Mouse (Mus musculus): ENCODE results near the gene Bap1. TPM values are rescaled to one million over a fixed set of nuclear protein-coding genes. Genes with fewer than 3 reads are reported as not detected.

The Bap1 gene
- polyA plus RNA-seq, 1 experiment from 2014 or later = 78.9 TPM

DNA sequence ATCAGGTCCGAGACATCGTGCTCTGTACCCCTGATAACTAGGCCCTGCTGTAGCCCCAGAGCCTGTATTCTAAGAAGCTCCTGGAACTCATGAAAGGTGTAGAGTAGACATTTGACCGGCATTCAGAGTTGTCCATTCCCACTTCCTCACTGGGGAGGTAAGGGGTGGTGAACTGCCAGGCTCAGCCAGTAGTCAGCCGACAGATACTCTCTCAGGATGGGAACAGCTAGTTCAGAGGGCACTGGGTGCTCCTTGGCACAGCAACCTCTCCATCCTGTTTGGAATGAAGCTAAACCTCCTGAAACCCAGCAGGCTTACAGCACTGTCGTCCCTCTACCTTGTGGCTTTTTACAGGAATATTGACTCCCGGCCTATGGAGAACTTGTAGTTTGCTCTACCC, 39.4 kb upstream of the Bap1 start:
- H3K9ac ChIP-seq (ENCODE audit: low read length) = no peak overlapping the region
- DNase-seq (ENCODE audit: low spot score) (no peak), ATAC-seq (replicated peaks; ENCODE audit: low FRiP score, low TSS enrichment, low read depth) (no peak)
- no peaks in the 10 kb centered on the region for H3K9me3 ChIP-seq (ENCODE audit: control insufficient read depth, low read length)
- peaks cover 3% of the 10 kb centered on the region for H3K4me1 ChIP-seq (replicated peaks; ENCODE audit: control insufficient read depth, insufficient read depth, low read length)
- no peaks in the 10 kb centered on the region for H3K27me3 ChIP-seq (replicated peaks; ENCODE audit: control insufficient read depth, insufficient read depth, low read length)
- WGBS = 89% methylated on average over 6 of the region's 6 CpGs
- no peak overlapping the region for H3K4me3 ChIP-seq (ENCODE audit: low read depth, low read length)
- H3K4me2 ChIP-seq (ENCODE audit: low read length) = no peak overlapping the region
- H3K36me3 ChIP-seq (ENCODE audit: control insufficient read depth, insufficient read depth, low read length) = no peaks in the 10 kb centered on the region
- H3K27ac ChIP-seq (ENCODE audit: low read depth) = no peak overlapping the region

DNA sequence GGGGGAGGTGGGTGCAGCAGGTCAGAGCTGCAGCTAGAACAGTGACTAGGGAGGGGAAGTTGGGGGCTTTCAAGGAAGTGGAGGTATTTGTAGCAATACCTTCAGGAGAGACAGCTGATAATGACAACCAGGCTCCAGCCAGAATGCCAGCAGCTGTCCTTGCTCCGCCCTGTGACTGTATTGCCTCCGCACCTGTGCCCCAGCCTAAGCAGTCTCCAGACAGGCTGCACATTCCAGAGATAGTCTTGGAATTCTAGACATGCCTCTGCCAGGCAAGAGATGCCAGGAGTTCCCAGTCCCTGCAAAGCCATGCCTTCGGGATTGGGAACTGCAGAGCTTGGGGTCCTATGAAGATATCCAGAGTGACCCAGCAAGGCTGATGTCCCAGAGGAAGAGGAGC, 38.8 kb upstream of the Bap1 start:
- Histone ChIP-seq H3K9me3 (ENCODE audit: control insufficient read depth, low read length) (no peaks in the 10 kb centered on the region), H3K4me3 (ENCODE audit: low read depth, low read length) (no peak overlapping the region), H3K27ac (ENCODE audit: low read depth) (no peak overlapping the region), H3K4me1 (replicated peaks; ENCODE audit: control insufficient read depth, insufficient read depth, low read length) (no peaks in the 10 kb centered on the region; the same call in 1 of the 2 replicates), H3K9ac (ENCODE audit: low read length) (no peak overlapping the region), H3K27me3 (replicated peaks; ENCODE audit: control insufficient read depth, insufficient read depth, low read length) (no peaks in the 10 kb centered on the region), H3K36me3 (ENCODE audit: control insufficient read depth, insufficient read depth, low read length) (no peaks in the 10 kb centered on the region), H3K4me2 (ENCODE audit: low read length) (no peak overlapping the region)
- no peak for DNase-seq (ENCODE audit: low spot score)
- WGBS = 60% methylated on average over 3 of the region's 3 CpGs
- ATAC-seq (replicated peaks; ENCODE audit: low FRiP score, low TSS enrichment, low read depth) = no peak

DNA sequence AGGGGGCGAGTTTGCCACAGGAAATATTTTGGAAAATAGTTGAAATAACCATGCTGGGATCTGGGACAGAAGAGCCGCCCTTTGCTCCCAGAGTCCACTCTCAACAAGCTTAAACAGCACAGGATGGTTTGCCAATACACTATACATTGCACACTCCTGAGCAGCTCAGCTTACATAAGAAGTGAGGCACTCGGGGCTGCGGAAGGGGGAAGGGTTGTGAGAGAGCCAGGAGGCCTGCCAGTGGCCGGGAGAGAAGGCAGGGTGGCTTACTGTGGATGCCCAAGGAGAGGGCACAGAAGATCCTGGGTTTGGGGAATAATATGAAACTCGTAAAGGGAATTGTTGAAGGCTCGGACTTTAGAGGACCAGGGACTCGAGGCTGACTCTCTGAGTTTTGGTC, 37.4 kb upstream of the Bap1 start:
- Histone ChIP-seq H3K27ac (ENCODE audit: low read depth) (no peak overlapping the region), H3K9me3 (ENCODE audit: control insufficient read depth, low read length) (no peaks in the 10 kb centered on the region), H3K9ac (ENCODE audit: low read length) (no peak overlapping the region), H3K4me2 (ENCODE audit: low read length) (no peak overlapping the region), H3K36me3 (ENCODE audit: control insufficient read depth, insufficient read depth, low read length) (no peaks in the 10 kb centered on the region), H3K27me3 (replicated peaks; ENCODE audit: control insufficient read depth, insufficient read depth, low read length) (no peaks in the 10 kb centered on the region), H3K4me1 (replicated peaks; ENCODE audit: control insufficient read depth, insufficient read depth, low read length) (no peaks in the 10 kb centered on the region; the same call in 1 of the 2 replicates), H3K4me3 (ENCODE audit: low read depth, low read length) (no peak overlapping the region)
- no peak for DNase-seq (ENCODE audit: low spot score)
- 63% methylated on average over 8 of the region's 8 CpGs for WGBS
- ATAC-seq (replicated peaks; ENCODE audit: low FRiP score, low TSS enrichment, low read depth) = no peak

DNA sequence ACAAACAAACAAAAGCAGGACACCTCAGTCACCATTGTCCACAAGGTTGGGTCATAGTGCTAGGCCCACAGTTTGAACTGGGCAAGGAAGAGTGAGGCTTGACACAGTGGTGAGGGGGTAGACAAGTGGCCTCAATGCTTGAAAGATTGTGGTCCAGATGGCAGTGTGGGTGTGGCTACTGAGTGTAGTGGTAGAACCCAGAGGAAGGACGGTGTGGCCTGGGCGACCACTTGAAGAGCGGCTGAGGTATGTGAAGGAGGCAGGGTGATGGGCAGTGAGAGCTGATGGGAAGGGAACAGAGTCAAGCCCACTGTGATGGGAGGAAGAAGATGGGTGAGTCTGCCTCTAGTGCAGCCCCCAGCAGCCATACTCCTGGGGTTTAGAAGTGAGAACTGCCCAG, 36.6 kb upstream of the Bap1 start:
- no peak overlapping the region for H3K9ac ChIP-seq (ENCODE audit: low read length)
- H3K36me3 ChIP-seq (ENCODE audit: control insufficient read depth, insufficient read depth, low read length) = no peaks in the 10 kb centered on the region
- no peaks in the 10 kb centered on the region; the same call in 1 of the 2 replicates for H3K4me1 ChIP-seq (replicated peaks; ENCODE audit: control insufficient read depth, insufficient read depth, low read length)
- ATAC-seq (replicated peaks; ENCODE audit: low FRiP score, low TSS enrichment, low read depth) (no peak), DNase-seq (ENCODE audit: low spot score) (no peak)
- WGBS = 86% methylated on average over 3 of the region's 3 CpGs
- no peak overlapping the region for H3K4me3 ChIP-seq (ENCODE audit: low read depth, low read length)
- H3K4me2 ChIP-seq (ENCODE audit: low read length) = no peak overlapping the region
- H3K27me3 ChIP-seq (replicated peaks; ENCODE audit: control insufficient read depth, insufficient read depth, low read length) = no peaks in the 10 kb centered on the region
- H3K27ac ChIP-seq (ENCODE audit: low read depth) = no peak overlapping the region
- H3K9me3 ChIP-seq (ENCODE audit: control insufficient read depth, low read length) = no peaks in the 10 kb centered on the region

DNA sequence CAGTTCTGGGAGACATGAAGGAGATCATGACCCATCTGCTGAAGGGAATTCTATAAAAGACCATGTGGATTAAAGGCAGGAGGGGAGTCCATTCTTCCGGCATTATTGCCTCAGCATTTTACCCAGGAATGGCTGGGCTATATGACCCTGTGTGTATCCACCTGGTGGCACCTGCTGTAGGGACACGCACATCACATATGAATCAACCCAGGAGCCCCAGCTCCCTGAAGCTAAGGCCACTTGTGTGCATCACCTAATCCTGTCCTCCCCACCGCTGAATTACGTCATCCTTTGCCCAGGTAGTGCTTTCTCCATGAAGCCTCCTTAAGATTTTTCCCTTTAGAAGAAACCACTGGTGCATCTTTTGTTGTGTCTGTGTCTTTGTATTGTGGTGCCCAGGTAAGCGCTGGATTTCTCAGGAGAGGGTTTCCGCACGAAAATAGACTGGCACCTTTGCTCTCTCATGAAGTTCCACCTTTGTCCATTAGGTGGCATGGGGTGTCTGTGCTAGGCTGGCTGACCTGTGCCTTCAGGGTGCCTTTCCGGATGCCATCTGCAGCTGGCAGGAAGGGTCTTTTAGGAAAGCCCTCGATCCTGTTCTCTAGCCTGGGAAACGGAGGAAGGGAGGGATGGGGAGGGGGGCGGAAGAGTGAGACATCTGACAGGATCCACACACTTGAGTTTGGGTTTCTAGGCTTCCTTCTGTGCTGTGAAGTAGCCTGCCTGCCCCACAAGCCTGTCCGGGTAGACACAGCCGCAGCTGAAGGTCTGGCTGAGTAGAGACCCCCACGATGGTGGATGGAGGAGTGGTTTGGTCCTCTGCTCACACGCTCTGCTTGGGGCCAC, 35.9 kb upstream of the Bap1 start:
- no peak overlapping the region for H3K4me2 ChIP-seq (ENCODE audit: low read length)

DNA sequence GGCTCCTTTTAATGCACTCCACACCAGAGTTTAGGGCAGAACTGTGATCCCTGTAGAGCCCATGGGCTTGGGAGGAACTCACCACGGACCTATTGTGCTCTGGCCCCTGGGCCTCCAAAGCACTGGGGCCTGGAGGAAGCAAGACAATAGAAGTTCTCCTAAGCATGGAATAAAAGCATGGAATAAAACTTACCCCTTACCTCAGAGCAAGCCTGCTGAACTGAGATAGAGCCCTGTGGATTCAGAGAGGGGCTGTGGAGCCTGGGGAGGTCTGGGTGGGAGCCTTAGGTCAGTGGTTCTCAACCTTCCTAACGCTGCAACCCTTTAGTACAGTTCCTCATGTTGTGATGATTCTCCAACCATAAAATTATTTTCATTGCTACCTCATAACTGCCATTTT, 34.4 kb upstream of the Bap1 start, which contains the start of gene Nisch:
Gene Nisch, minus strand, starts transcription at position 101 of the 400 bp plus-strand sequence.
- no peaks in the 10 kb centered on the region; the same call in 1 of the 2 replicates for H3K4me1 ChIP-seq (replicated peaks; ENCODE audit: control insufficient read depth, insufficient read depth, low read length)
- no peak for DNase-seq (ENCODE audit: low spot score)
- H3K4me2 ChIP-seq (ENCODE audit: low read length) = peak within 1 kb of the TSS; percentile 26
- no peaks in the 10 kb centered on the region for H3K9me3 ChIP-seq (ENCODE audit: control insufficient read depth, low read length)
- no peak within 1 kb of the TSS for H3K27ac ChIP-seq (ENCODE audit: low read depth)
- no peak within 1 kb of the TSS for H3K4me3 ChIP-seq (ENCODE audit: low read depth, low read length)
- WGBS = 78% methylated on average over 2 of the region's 2 CpGs
- H3K27me3 ChIP-seq (replicated peaks; ENCODE audit: control insufficient read depth, insufficient read depth, low read length) = no peaks in the 10 kb centered on the region
- no peaks in the 10 kb centered on the region for H3K36me3 ChIP-seq (ENCODE audit: control insufficient read depth, insufficient read depth, low read length)
- ATAC-seq (replicated peaks; ENCODE audit: low FRiP score, low TSS enrichment, low read depth) = no peak
- H3K9ac ChIP-seq (ENCODE audit: low read length) = 0 out of 2 replicates have a peak within 1 kb of the TSS, but pooled peaks have one; percentile 13

More for the DNA sequence above, 35.9 kb upstream of the Bap1 start:
- Histone ChIP-seq H3K9me3 (ENCODE audit: control insufficient read depth, low read length) (no peaks in the 10 kb centered on the region), H3K27ac (ENCODE audit: low read depth) (no peak overlapping the region), H3K9ac (ENCODE audit: low read length) (no peak overlapping the region), H3K27me3 (replicated peaks; ENCODE audit: control insufficient read depth, insufficient read depth, low read length) (no peaks in the 10 kb centered on the region), H3K4me1 (replicated peaks; ENCODE audit: control insufficient read depth, insufficient read depth, low read length) (no peaks in the 10 kb centered on the region; the same call in 1 of the 2 replicates), H3K36me3 (ENCODE audit: control insufficient read depth, insufficient read depth, low read length) (no peaks in the 10 kb centered on the region), H3K4me3 (ENCODE audit: low read depth, low read length) (no peak overlapping the region)
- WGBS = 34% methylated on average over 15 of the region's 15 CpGs
- ATAC-seq (replicated peaks; ENCODE audit: low FRiP score, low TSS enrichment, low read depth) = no peak
- DNase-seq (ENCODE audit: low spot score) = peak; percentile 72

DNA sequence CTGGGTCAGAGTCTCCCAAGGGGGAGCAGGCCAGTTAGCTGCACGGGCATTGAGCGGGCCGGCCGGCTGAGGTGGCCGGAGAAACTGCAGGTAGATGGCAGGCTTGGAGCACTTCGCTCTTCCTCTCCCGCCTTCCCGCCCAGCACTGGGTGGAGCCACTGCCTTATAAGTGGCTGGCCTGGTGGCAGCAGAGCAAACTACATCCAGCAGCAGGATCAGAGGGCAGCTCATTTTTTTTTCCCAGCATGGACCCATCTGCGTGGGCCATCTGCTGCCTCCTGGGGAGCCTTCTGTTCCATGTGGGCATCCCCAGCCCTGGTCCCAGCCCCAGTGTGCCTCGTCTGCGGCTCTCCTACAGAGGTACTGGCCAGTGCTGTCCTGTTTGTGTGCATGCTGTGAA, 33.6 kb upstream of the Bap1 start, which contains the start of gene Sema3g:
Gene Sema3g, plus strand, starts transcription at position 195 of the 400 bp plus-strand sequence.
- no peaks in the 10 kb centered on the region for H3K36me3 ChIP-seq (ENCODE audit: control insufficient read depth, insufficient read depth, low read length)
- ATAC-seq (replicated peaks; ENCODE audit: low FRiP score, low TSS enrichment, low read depth) = peak; percentile 77
- no peaks in the 10 kb centered on the region for H3K9me3 ChIP-seq (ENCODE audit: control insufficient read depth, low read length)
- peak within 1 kb of the TSS; percentile 26 for H3K4me2 ChIP-seq (ENCODE audit: low read length)
- no peak within 1 kb of the TSS for H3K27ac ChIP-seq (ENCODE audit: low read depth)
- H3K9ac ChIP-seq (ENCODE audit: low read length) = 0 out of 2 replicates have a peak within 1 kb of the TSS, but pooled peaks have one; percentile 13
- no peaks in the 10 kb centered on the region; the same call in 1 of the 2 replicates for H3K4me1 ChIP-seq (replicated peaks; ENCODE audit: control insufficient read depth, insufficient read depth, low read length)
- peak; percentile 66 for DNase-seq (ENCODE audit: low spot score)
- no peak within 1 kb of the TSS for H3K4me3 ChIP-seq (ENCODE audit: low read depth, low read length)
- H3K27me3 ChIP-seq (replicated peaks; ENCODE audit: control insufficient read depth, insufficient read depth, low read length) = no peaks in the 10 kb centered on the region
- 9% methylated on average over 11 of the region's 11 CpGs for WGBS

DNA sequence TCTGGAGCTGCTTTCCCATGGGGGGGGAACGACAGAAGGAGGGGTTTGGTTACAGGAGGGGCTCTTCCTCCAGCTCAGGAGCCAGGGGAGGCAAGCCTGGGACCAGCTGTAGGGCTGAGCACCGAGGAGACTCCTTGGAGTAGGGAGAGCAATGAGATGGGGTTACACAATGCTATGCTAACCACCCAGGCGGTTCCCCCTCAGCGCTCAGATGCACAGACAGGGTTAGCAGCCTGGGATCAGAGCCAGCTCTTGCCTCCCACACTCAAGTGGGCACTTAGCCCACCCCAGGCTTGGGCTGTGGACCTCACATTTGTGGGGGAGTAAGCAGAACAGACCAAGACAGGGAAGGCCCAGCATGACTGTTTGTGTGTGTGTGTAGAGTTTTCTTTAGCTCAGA, 24.3 kb upstream of the Bap1 start:
- Histone ChIP-seq H3K4me1 (replicated peaks; ENCODE audit: control insufficient read depth, insufficient read depth, low read length) (peaks cover 8% of the 10 kb centered on the region), H3K9ac (ENCODE audit: low read length) (no peak overlapping the region), H3K27me3 (replicated peaks; ENCODE audit: control insufficient read depth, insufficient read depth, low read length) (no peaks in the 10 kb centered on the region), H3K36me3 (ENCODE audit: control insufficient read depth, insufficient read depth, low read length) (no peaks in the 10 kb centered on the region), H3K27ac (ENCODE audit: low read depth) (peak overlapping the region; percentile 61), H3K9me3 (ENCODE audit: control insufficient read depth, low read length) (no peaks in the 10 kb centered on the region), H3K4me2 (ENCODE audit: low read length) (no peak overlapping the region), H3K4me3 (ENCODE audit: low read depth, low read length) (no peak overlapping the region)
- 41% methylated on average over 4 of the region's 4 CpGs for WGBS
- DNase-seq (ENCODE audit: low spot score) = no peak
- no peak; the same call in 1 of the 2 replicates for ATAC-seq (replicated peaks; ENCODE audit: low FRiP score, low TSS enrichment, low read depth)
